Mouse (Mus musculus): ENCODE measurements around the gene Dhx57. TPM values are rescaled to one million over a fixed set of nuclear protein-coding genes. Genes with fewer than 3 reads are reported as not detected.

Gene Dhx57
- polyA plus RNA-seq (2012; rRNA removed) = 16.6 and 18.9 TPM in 2 replicates

DNA sequence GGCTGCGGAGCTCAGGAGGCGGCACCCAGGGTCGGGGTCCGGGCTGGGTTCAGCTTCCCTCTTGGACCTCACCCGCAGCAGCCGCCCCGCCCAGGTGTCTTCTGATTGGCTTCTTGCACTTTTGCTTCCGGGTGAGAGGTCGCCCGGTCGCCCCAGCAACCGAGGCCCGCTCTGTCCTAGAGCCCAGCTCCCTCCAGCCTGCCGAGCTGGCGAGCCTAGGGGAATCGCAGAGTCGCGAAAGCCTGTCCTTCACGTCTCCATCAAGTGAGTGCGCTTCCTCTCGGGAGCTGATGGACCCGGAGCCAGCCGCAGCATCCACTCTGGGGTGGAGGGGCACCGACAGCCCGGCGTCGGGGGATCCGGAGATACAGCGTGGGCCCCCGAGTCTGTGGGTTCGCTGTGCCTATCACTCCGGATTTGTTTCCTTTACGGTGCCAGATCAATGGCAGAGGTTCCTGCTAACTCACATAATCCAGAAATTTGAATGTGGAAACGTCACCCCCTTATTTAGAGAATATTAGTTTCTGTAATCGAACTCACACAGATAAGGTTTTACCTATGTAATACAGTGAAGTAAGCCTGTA lies at the start of gene Dhx57, which contains the start of gene Morn2:
TSS of gene Dhx57 (minus strand) at position 403 of the 584 bp plus-strand sequence.
TSS of gene Morn2 (plus strand) at position 130 of the 584 bp plus-strand sequence.
- Histone ChIP-seq H3K4me1 (replicated peaks; ENCODE audit: control insufficient read depth, insufficient read depth, low read length) (peaks cover 6% of the 10 kb centered on the region; the same call in 1 of the 2 replicates), H3K27ac (ENCODE audit: control insufficient read depth, insufficient read depth, low read length) (peak within 1 kb of the TSS; percentile 38), H3K4me3 (ENCODE audit: control insufficient read depth, insufficient read depth, low read length) (peak within 1 kb of the TSS; percentile 83), H3K27me3 (ENCODE audit: control insufficient read depth, insufficient read depth, low read length) (no peaks in the 10 kb centered on the region), H3K36me3 (ENCODE audit: control insufficient read depth, insufficient read depth, low read length) (no peaks in the 10 kb centered on the region)
- TF ChIP-seq POLR2A (IDR thresholded peaks at IDR 0.05; ENCODE audit: control insufficient read depth, extremely low read depth, insufficient read depth, low read length, poor library complexity) (no peak), CTCF (IDR thresholded peaks at IDR 0.05; ENCODE audit: borderline replicate concordance, control insufficient read depth, extremely low read depth, insufficient read depth, low read length, poor library complexity) (no peak)
- DNase-seq = peak; percentile 98
- 2% methylated on average over 35 of the region's 35 CpGs for WGBS

- TF ChIP-seq POLR2A (IDR thresholded peaks at IDR 0.05; ENCODE audit: control insufficient read depth, extremely low read depth, insufficient read depth, low read length, poor library complexity) (no peak), CTCF (IDR thresholded peaks at IDR 0.05; ENCODE audit: borderline replicate concordance, control insufficient read depth, extremely low read depth, insufficient read depth, low read length, poor library complexity) (no peak)
- no peak for DNase-seq
- Histone ChIP-seq H3K27me3 (ENCODE audit: control insufficient read depth, insufficient read depth, low read length) (no peaks in the 10 kb centered on the region), H3K4me3 (ENCODE audit: control insufficient read depth, insufficient read depth, low read length) (no peak overlapping the region), H3K4me1 (replicated peaks; ENCODE audit: control insufficient read depth, insufficient read depth, low read length) (no peaks in the 10 kb centered on the region), H3K27ac (ENCODE audit: control insufficient read depth, insufficient read depth, low read length) (no peak overlapping the region), H3K36me3 (ENCODE audit: control insufficient read depth, insufficient read depth, low read length) (no peaks in the 10 kb centered on the region)
- 96% methylated on average over 2 of the region's 2 CpGs for WGBS
These were observed 42.1 kb upstream of the Dhx57 start for GRCm38 (mm10) chr17:80332386-80332785.

- Histone ChIP-seq H3K4me3 (ENCODE audit: control insufficient read depth, insufficient read depth, low read length) (no peak overlapping the region), H3K36me3 (ENCODE audit: control insufficient read depth, insufficient read depth, low read length) (no peaks in the 10 kb centered on the region), H3K27ac (ENCODE audit: control insufficient read depth, insufficient read depth, low read length) (no peak overlapping the region), H3K27me3 (ENCODE audit: control insufficient read depth, insufficient read depth, low read length) (no peaks in the 10 kb centered on the region), H3K4me1 (replicated peaks; ENCODE audit: control insufficient read depth, insufficient read depth, low read length) (peaks cover 13% of the 10 kb centered on the region)
- TF ChIP-seq POLR2A (IDR thresholded peaks at IDR 0.05; ENCODE audit: control insufficient read depth, extremely low read depth, insufficient read depth, low read length, poor library complexity) (no peak), CTCF (IDR thresholded peaks at IDR 0.05; ENCODE audit: borderline replicate concordance, control insufficient read depth, extremely low read depth, insufficient read depth, low read length, poor library complexity) (no peak)
- WGBS = 95% methylated on average over 3 of the region's 3 CpGs
- DNase-seq = no peak
These were observed 36.2 kb upstream of the Dhx57 start for GRCm38 (mm10) chr17:80326431-80326830.

GRCm38 (mm10) chr17:80325456-80325855 lies 35.2 kb upstream of the Dhx57 start:
- Histone ChIP-seq H3K4me3 (ENCODE audit: control insufficient read depth, insufficient read depth, low read length) (no peak overlapping the region), H3K4me1 (replicated peaks; ENCODE audit: control insufficient read depth, insufficient read depth, low read length) (peaks cover 15% of the 10 kb centered on the region), H3K27me3 (ENCODE audit: control insufficient read depth, insufficient read depth, low read length) (no peaks in the 10 kb centered on the region), H3K27ac (ENCODE audit: control insufficient read depth, insufficient read depth, low read length) (no peak overlapping the region), H3K36me3 (ENCODE audit: control insufficient read depth, insufficient read depth, low read length) (no peaks in the 10 kb centered on the region)
- TF ChIP-seq POLR2A (IDR thresholded peaks at IDR 0.05; ENCODE audit: control insufficient read depth, extremely low read depth, insufficient read depth, low read length, poor library complexity) (no peak), CTCF (IDR thresholded peaks at IDR 0.05; ENCODE audit: borderline replicate concordance, control insufficient read depth, extremely low read depth, insufficient read depth, low read length, poor library complexity) (no peak)
- DNase-seq = no peak
- 92% methylated on average over 3 of the region's 5 CpGs for WGBS

DNA sequence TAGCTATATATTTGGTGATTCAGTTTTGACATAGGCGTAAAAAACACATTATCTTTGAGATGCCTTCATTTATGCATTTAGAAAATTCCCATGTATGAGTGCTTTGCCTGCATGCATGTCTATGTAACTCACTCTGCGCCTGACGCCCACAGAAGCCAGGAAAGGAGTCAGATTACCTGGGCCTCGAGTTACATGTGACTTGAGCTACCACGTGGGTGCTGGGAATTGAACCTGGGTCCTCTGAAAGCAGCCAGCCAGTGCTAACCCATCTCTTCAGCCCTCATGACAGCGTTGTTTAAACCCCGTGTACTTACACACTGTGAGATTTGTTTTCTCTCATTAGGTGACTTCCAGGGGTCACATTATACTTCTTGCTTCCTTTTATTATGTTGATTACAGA lies 34.2 kb upstream of the Dhx57 start:
- no peaks in the 10 kb centered on the region for H3K27me3 ChIP-seq (ENCODE audit: control insufficient read depth, insufficient read depth, low read length)
- WGBS = 95% methylated on average over 7 of the region's 7 CpGs

GRCm38 (mm10) chr17:80323658-80324057 lies 33.4 kb upstream of the Dhx57 start:
- no peaks in the 10 kb centered on the region for H3K36me3 ChIP-seq (ENCODE audit: control insufficient read depth, insufficient read depth, low read length)
- DNase-seq = peak; percentile 11
- H3K27me3 ChIP-seq (ENCODE audit: control insufficient read depth, insufficient read depth, low read length) = no peaks in the 10 kb centered on the region
- peaks cover 15% of the 10 kb centered on the region for H3K4me1 ChIP-seq (replicated peaks; ENCODE audit: control insufficient read depth, insufficient read depth, low read length)
- no peak overlapping the region for H3K27ac ChIP-seq (ENCODE audit: control insufficient read depth, insufficient read depth, low read length)
- H3K4me3 ChIP-seq (ENCODE audit: control insufficient read depth, insufficient read depth, low read length) = no peak overlapping the region
- WGBS = 12% methylated on average over 8 of the region's 8 CpGs
- TF ChIP-seq CTCF (IDR thresholded peaks at IDR 0.05; ENCODE audit: borderline replicate concordance, control insufficient read depth, extremely low read depth, insufficient read depth, low read length, poor library complexity) = no peak
- TF ChIP-seq POLR2A (IDR thresholded peaks at IDR 0.05; ENCODE audit: control insufficient read depth, extremely low read depth, insufficient read depth, low read length, poor library complexity) = no peak

More for the DNA sequence above, 34.2 kb upstream of the Dhx57 start:
- Histone ChIP-seq H3K36me3 (ENCODE audit: control insufficient read depth, insufficient read depth, low read length) (no peaks in the 10 kb centered on the region), H3K4me3 (ENCODE audit: control insufficient read depth, insufficient read depth, low read length) (no peak overlapping the region), H3K4me1 (replicated peaks; ENCODE audit: control insufficient read depth, insufficient read depth, low read length) (peaks cover 15% of the 10 kb centered on the region), H3K27ac (ENCODE audit: control insufficient read depth, insufficient read depth, low read length) (no peak overlapping the region)
- no peak for TF ChIP-seq CTCF (IDR thresholded peaks at IDR 0.05; ENCODE audit: borderline replicate concordance, control insufficient read depth, extremely low read depth, insufficient read depth, low read length, poor library complexity)
- no peak for TF ChIP-seq POLR2A (IDR thresholded peaks at IDR 0.05; ENCODE audit: control insufficient read depth, extremely low read depth, insufficient read depth, low read length, poor library complexity)
- no peak for DNase-seq
